Mouse (Mus musculus): ENCODE data around the gene Mgll. TPM values are rescaled to one million over a fixed set of nuclear protein-coding genes. Genes with fewer than 3 reads are reported as not detected.

Mgll gene
- polyA plus RNA-seq, 1 experiment = 128 TPM

- no peak for DNase-seq
- TF ChIP-seq CTCF (IDR thresholded peaks at IDR 0.05; ENCODE audit: insufficient read depth, low read length) = no peak
- no peak for TF ChIP-seq POLR2A (IDR thresholded peaks at IDR 0.05; ENCODE audit: borderline replicate concordance, extremely low read depth, low read depth, low read length)
- WGBS = 82% methylated on average over 2 of the region's 2 CpGs
- Histone ChIP-seq H3K4me3 (replicated peaks; ENCODE audit: extremely low read depth, low read depth, low read length) (no peak overlapping the region), H3K4me1 (ENCODE audit: control insufficient read depth, insufficient read depth, low read length) (no peaks in the 10 kb centered on the region)
Observed at GRCm38 (mm10) chr6:88691361-88691760, 32.9 kb upstream of the Mgll start.

DNA sequence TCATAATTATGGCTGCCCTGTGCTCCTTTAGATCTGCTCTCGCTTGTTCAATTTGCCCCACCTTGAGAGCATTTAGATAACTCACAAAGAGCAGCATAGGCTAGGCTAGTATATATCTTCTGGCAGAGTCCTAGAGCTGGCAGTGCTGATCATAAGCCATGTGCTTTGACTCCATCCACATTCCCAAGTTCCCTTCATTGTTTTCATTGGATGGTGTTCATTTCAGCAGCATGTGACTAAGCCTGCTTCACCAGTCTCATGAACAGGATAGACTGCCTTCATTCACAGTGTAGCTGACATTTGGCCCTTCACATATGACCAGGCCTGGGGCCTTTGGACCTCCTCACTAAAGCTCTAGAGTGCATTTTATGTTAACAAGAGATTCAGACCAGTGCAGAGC lies 21.3 kb upstream of the Mgll start:
- 81% methylated on average over 1 of the region's 1 CpGs for WGBS
- DNase-seq = no peak
- Histone ChIP-seq H3K4me1 (ENCODE audit: control insufficient read depth, insufficient read depth, low read length) (no peaks in the 10 kb centered on the region), H3K4me3 (replicated peaks; ENCODE audit: extremely low read depth, low read depth, low read length) (no peak overlapping the region)
- TF ChIP-seq POLR2A (IDR thresholded peaks at IDR 0.05; ENCODE audit: borderline replicate concordance, extremely low read depth, low read depth, low read length) (no peak), CTCF (IDR thresholded peaks at IDR 0.05; ENCODE audit: insufficient read depth, low read length) (no peak)

- H3K4me3 ChIP-seq (replicated peaks; ENCODE audit: extremely low read depth, low read depth, low read length) = no peak overlapping the region
- DNase-seq = no peak
- TF ChIP-seq POLR2A (IDR thresholded peaks at IDR 0.05; ENCODE audit: borderline replicate concordance, extremely low read depth, low read depth, low read length) (no peak), CTCF (IDR thresholded peaks at IDR 0.05; ENCODE audit: insufficient read depth, low read length) (no peak)
- no peaks in the 10 kb centered on the region for H3K4me1 ChIP-seq (ENCODE audit: control insufficient read depth, insufficient read depth, low read length)
- WGBS = 85% methylated on average over 5 of the region's 5 CpGs
Observed at GRCm38 (mm10) chr6:88703731-88704130, 20.5 kb upstream of the Mgll start.

DNA sequence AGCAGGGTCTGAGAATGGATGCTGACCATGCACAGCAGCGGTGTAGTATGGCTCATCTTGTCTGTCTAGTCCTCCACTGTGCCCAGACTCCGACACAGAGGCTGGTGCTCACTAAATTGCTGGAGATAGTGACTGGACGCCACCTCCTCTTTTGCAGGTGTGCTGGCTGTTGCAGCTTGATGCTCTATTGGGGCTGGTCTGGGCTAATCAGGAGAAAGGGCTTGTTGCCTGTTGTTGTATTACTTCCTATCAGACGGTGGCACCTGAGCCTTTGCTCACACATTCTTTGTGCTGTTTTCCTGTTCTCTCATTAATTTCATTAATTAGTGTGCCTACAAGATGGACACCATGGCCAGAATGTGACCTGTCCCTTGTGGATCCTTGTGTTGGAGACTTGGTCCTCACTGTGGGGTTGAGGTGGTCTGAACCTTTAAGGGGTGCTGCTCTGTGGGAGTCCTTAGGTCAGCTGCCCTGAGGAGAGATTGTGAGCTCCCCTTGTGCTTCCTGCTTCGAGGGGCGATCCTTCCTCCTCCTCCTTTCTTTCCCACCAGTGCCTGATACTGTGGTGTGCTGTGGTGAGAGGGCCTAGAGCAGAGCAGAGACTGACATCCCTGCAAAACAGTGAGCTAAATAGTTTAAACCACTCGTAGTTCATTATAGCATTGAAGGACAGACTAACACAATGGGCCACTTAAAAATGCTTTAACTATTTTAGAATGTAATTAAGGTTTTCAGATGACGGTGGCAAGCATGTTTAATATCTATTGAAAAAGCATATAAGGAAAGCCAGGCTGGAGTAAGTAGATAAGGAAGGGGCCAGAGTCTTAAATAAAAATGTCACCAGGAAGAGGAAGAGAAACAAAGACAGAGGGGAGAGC lies 15.6 kb upstream of the Mgll start:
- 58% methylated on average over 8 of the region's 8 CpGs for WGBS
- H3K4me1 ChIP-seq (ENCODE audit: control insufficient read depth, insufficient read depth, low read length) = no peaks in the 10 kb centered on the region
- TF ChIP-seq CTCF (IDR thresholded peaks at IDR 0.05; ENCODE audit: insufficient read depth, low read length) (no peak), POLR2A (IDR thresholded peaks at IDR 0.05; ENCODE audit: borderline replicate concordance, extremely low read depth, low read depth, low read length) (no peak)
- H3K4me3 ChIP-seq (replicated peaks; ENCODE audit: extremely low read depth, low read depth, low read length) = no peak overlapping the region
- no peak for DNase-seq

- no peak overlapping the region for H3K4me3 ChIP-seq (replicated peaks; ENCODE audit: extremely low read depth, low read depth, low read length)
- no peak for DNase-seq
- TF ChIP-seq CTCF (IDR thresholded peaks at IDR 0.05; ENCODE audit: insufficient read depth, low read length) (no peak), POLR2A (IDR thresholded peaks at IDR 0.05; ENCODE audit: borderline replicate concordance, extremely low read depth, low read depth, low read length) (no peak)
- H3K4me1 ChIP-seq (ENCODE audit: control insufficient read depth, insufficient read depth, low read length) = no peaks in the 10 kb centered on the region
- WGBS = 89% methylated on average over 1 of the region's 1 CpGs
Observed at GRCm38 (mm10) chr6:88709279-88709575, 15.0 kb upstream of the Mgll start.

GRCm38 (mm10) chr6:88711313-88711712 lies 12.9 kb upstream of the Mgll start:
- Histone ChIP-seq H3K4me3 (replicated peaks; ENCODE audit: extremely low read depth, low read depth, low read length) (no peak overlapping the region), H3K4me1 (ENCODE audit: control insufficient read depth, insufficient read depth, low read length) (no peaks in the 10 kb centered on the region)
- 71% methylated on average over 3 of the region's 3 CpGs for WGBS
- DNase-seq = no peak
- TF ChIP-seq CTCF (IDR thresholded peaks at IDR 0.05; ENCODE audit: insufficient read depth, low read length) (no peak), POLR2A (IDR thresholded peaks at IDR 0.05; ENCODE audit: borderline replicate concordance, extremely low read depth, low read depth, low read length) (no peak)

- WGBS = 84% methylated on average over 4 of the region's 4 CpGs
- TF ChIP-seq CTCF (IDR thresholded peaks at IDR 0.05; ENCODE audit: insufficient read depth, low read length) (no peak), POLR2A (IDR thresholded peaks at IDR 0.05; ENCODE audit: borderline replicate concordance, extremely low read depth, low read depth, low read length) (no peak)
- DNase-seq = no peak
- Histone ChIP-seq H3K4me1 (ENCODE audit: control insufficient read depth, insufficient read depth, low read length) (no peaks in the 10 kb centered on the region), H3K4me3 (replicated peaks; ENCODE audit: extremely low read depth, low read depth, low read length) (no peak overlapping the region)
Observed at GRCm38 (mm10) chr6:88712083-88712482, 12.1 kb upstream of the Mgll start.

DNA sequence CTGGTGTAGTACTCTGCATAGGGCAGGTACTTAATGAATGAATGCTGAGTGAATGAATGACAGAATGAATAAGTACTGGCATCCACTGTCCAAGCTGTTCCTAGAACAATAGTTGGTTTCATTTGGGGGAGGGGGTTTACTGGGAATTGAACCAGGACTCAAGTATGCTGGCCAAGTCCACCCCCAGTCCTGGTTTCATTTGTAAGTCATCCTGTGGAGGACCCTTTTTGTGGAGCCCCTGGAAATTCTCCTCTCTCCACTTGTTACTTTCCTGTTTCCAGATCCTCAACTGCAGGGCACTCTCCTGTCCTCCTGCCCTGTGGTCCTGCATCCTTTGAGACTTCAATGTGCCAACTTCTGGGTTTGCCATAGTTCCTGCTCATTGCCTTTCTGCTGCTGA lies 10.9 kb upstream of the Mgll start:
- no peak for DNase-seq
- TF ChIP-seq CTCF (IDR thresholded peaks at IDR 0.05; ENCODE audit: insufficient read depth, low read length) (no peak), POLR2A (IDR thresholded peaks at IDR 0.05; ENCODE audit: borderline replicate concordance, extremely low read depth, low read depth, low read length) (no peak)
- Histone ChIP-seq H3K4me3 (replicated peaks; ENCODE audit: extremely low read depth, low read depth, low read length) (no peak overlapping the region), H3K4me1 (ENCODE audit: control insufficient read depth, insufficient read depth, low read length) (peaks cover 5% of the 10 kb centered on the region)

- 59% methylated on average over 4 of the region's 4 CpGs for WGBS
- TF ChIP-seq POLR2A (IDR thresholded peaks at IDR 0.05; ENCODE audit: borderline replicate concordance, extremely low read depth, low read depth, low read length) (no peak), CTCF (IDR thresholded peaks at IDR 0.05; ENCODE audit: insufficient read depth, low read length) (no peak)
- DNase-seq = no peak
- Histone ChIP-seq H3K4me1 (ENCODE audit: control insufficient read depth, insufficient read depth, low read length) (peaks cover 5% of the 10 kb centered on the region), H3K4me3 (replicated peaks; ENCODE audit: extremely low read depth, low read depth, low read length) (no peak overlapping the region)
Observed at GRCm38 (mm10) chr6:88714200-88714674, 10.0 kb upstream of the Mgll start.

- peaks cover 5% of the 10 kb centered on the region for H3K4me1 ChIP-seq (ENCODE audit: control insufficient read depth, insufficient read depth, low read length)
- no peak for DNase-seq
- TF ChIP-seq CTCF (IDR thresholded peaks at IDR 0.05; ENCODE audit: insufficient read depth, low read length) (no peak), POLR2A (IDR thresholded peaks at IDR 0.05; ENCODE audit: borderline replicate concordance, extremely low read depth, low read depth, low read length) (no peak)
- WGBS = 88% methylated on average over 9 of the region's 9 CpGs
- no peak overlapping the region for H3K4me3 ChIP-seq (replicated peaks; ENCODE audit: extremely low read depth, low read depth, low read length)
Observed at GRCm38 (mm10) chr6:88715378-88715781, 8.8 kb upstream of the Mgll start.

All from lung, adult 2 months (tissue).